Mouse (Mus musculus) heart, embryonic 13.5 days (tissue): ENCODE measurements around the gene Pten. TPM values are rescaled to one million over a fixed set of nuclear protein-coding genes. Genes with fewer than 3 reads are reported as not detected.

Source experiments
- ATAC-seq: fragments of 200-750 bp; cut with Nextera tagmentation; 2 replicates; pipeline ENCODE4 v1.8.0; 2017; ENCODE audit warnings: moderate TSS enrichment; ENCODE audit not compliant: insufficient number of reproducible peaks, low FRiP score, low TSS enrichment; ENCODE audit errors: extremely low read depth
- H3K27ac ChIP-seq: fragments of 300-500 bp; sonication (generic); replicated peaks from 2 replicates; pipeline ENCODE4 v1.5.1; 2015; ENCODE audit warnings: moderate library complexity, mild to moderate bottlenecking, inconsistent platforms
- H3K27me3 ChIP-seq: fragments of 300-500 bp; sonication (generic); replicated peaks from 2 replicates; pipeline ENCODE4 v1.6.1; 2015; ENCODE audit warnings: mild to moderate bottlenecking, inconsistent platforms
- H3K36me3 ChIP-seq: fragments of 300-500 bp; sonication (generic); 2 replicates; pipeline ENCODE4 v1.6.1; 2015; ENCODE audit warnings: mild to moderate bottlenecking, inconsistent platforms
- H3K4me1 ChIP-seq: fragments of 300-500 bp; sonication (generic); 2 replicates; pipeline ENCODE4 v1.6.1; 2015; ENCODE audit warnings: inconsistent platforms
- H3K4me2 ChIP-seq: fragments of 300-500 bp; sonication (generic); 2 replicates; pipeline ENCODE4 v1.6.1; 2015; ENCODE audit warnings: inconsistent platforms, mild to moderate bottlenecking, moderate library complexity
- H3K4me3 ChIP-seq: fragments of 300-500 bp; sonication (generic); 2 replicates; pipeline ENCODE4 v1.5.1; 2015; ENCODE audit warnings: moderate library complexity, mild to moderate bottlenecking, inconsistent platforms
- H3K9ac ChIP-seq: fragments of 300-500 bp; sonication (generic); 2 replicates; pipeline ENCODE4 v1.6.1; 2015; ENCODE audit warnings: inconsistent platforms, mild to moderate bottlenecking, moderate library complexity
- H3K9me3 ChIP-seq: fragments of 300-500 bp; sonication (generic); 2 replicates; pipeline ENCODE4 v1.6.1; 2016; ENCODE audit warnings: inconsistent platforms
- WGBS: fragments of 180-500 bp; shearing (Covaris S2); methylation state at CpG from one replicate; pipeline ENCODE4 v1.1.7; 2015; ENCODE audit warnings: mixed read lengths; 5-methylcytosine and 5-hydroxymethylcytosine counted together
- polyA plus RNA-seq: library from polyadenylated mRNA; unstranded; fragments of >200 nt; fragmentation: Nextera tagmentation; extraction: Ambion mirVana; gene quantifications from 2 replicates; pipeline ENCODE4 v1.2.1, GENCODE M21; 2015

The Pten gene
- polyA plus RNA-seq, 1 experiment from 2014 or later = 3.9 TPM

DNA sequence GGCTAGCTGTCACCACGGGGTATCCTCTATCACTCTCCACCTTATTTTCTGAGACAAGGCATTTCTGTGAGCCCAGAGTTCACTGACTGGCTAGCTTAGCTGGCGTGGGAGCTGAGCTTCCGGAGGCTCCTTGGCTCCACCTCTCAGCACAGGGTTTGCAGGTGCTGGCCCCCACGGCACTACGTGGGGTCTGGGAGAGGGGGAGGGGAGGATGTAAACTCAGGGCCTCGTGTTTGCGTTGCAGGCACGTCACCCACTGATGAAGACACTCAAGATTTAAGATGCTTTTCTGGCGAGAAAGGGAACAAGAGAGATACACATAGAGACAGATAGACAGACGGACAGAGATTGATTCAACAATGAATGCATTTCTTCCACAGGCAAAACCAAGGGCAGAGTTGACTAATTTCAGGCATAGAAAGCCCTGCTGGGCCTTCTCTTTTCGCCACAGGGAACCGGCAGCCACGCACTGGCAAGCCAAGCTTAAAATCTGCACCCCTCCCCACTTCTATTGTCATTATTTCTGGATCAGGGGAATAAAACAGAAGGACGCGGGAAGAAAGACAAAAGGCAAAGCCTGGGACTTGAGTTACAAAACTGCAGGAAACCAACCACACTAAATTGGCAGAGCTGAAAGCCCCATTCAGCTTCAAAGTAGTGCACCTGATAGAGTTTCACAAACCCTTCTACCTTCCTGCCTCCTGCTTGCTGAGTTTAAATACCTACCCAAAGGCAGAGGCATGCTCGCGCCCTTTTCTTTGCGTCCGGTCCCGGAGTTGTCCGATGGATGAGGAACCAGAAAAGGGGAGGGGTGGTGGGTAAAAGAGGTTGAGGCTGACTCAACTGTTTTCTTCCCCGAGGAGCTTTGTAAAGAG lies 30.6 kb upstream of the Pten start:
- Histone ChIP-seq H3K9me3 (no peaks in the 10 kb centered on the region), H3K9ac (peak overlapping the region; percentile 33; the same call in 1 of the 2 replicates), H3K4me2 (peak overlapping the region; percentile 59), H3K36me3 (no peaks in the 10 kb centered on the region), H3K27ac (no peak overlapping the region), H3K4me1 (peaks cover 14% of the 10 kb centered on the region), H3K27me3 (peaks cover 39% of the 10 kb centered on the region), H3K4me3 (peak overlapping the region; percentile 25)
- 4% methylated on average over 22 of the region's 22 CpGs for WGBS
- no peak for ATAC-seq

DNA sequence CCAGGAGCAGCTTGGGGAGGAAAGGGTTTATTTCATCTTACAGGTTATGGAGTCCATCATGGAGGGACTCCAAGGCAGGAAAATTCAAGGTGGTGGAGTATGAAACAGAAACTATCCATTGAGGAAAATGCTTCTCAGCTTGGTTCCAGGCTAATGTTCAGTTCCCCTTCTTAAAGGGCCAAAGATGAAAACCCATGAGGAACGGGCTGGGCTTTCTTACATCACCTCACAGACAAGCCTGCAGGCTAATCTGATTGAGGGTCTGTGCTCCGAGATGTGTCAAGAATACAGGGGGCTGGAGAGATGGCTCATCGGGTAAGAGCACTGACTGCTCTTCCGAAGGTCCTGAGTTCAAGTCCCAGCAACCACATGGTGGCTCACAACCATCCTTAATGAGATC lies 27.5 kb upstream of the Pten start:
- no peak for ATAC-seq
- H3K4me2 ChIP-seq = no peak overlapping the region
- no peak overlapping the region for H3K9ac ChIP-seq
- H3K27ac ChIP-seq = no peak overlapping the region
- H3K36me3 ChIP-seq = no peaks in the 10 kb centered on the region
- H3K9me3 ChIP-seq = no peaks in the 10 kb centered on the region
- H3K27me3 ChIP-seq = peaks cover 39% of the 10 kb centered on the region
- 80% methylated on average over 4 of the region's 4 CpGs for WGBS
- peaks cover 14% of the 10 kb centered on the region for H3K4me1 ChIP-seq
- H3K4me3 ChIP-seq = no peak overlapping the region

GRCm38 (mm10) chr19:32732922-32733321 lies 24.4 kb upstream of the Pten start:
- no peak overlapping the region for H3K4me3 ChIP-seq
- H3K27ac ChIP-seq = no peak overlapping the region
- no peak for ATAC-seq
- H3K4me1 ChIP-seq = no peaks in the 10 kb centered on the region
- no peak overlapping the region for H3K4me2 ChIP-seq
- no peak overlapping the region for H3K9ac ChIP-seq
- peaks cover 18% of the 10 kb centered on the region for H3K27me3 ChIP-seq
- H3K36me3 ChIP-seq = no peaks in the 10 kb centered on the region
- no peaks in the 10 kb centered on the region for H3K9me3 ChIP-seq

DNA sequence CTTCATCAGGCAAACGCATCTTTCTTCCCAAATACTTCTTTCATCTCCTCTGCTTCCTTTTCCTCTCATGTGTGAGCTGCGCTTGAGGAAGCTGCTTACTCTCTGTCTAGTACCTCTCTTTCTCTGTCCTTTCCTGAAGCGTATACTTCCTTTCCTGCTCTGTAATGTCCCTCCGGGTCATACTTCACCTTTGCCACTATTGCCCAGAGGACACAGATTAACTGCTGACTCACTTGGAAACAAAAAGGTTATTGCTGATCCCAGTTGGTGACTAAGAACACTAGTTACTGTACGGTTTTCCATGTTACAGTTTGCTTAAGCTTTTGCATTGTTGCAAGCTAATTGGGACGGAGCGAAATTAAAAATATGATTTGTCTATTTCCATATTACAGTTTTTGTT lies 19.5 kb upstream of the Pten start:
- H3K4me3 ChIP-seq = no peak overlapping the region
- no peak overlapping the region for H3K27ac ChIP-seq
- no peaks in the 10 kb centered on the region for H3K9me3 ChIP-seq
- H3K4me1 ChIP-seq = no peaks in the 10 kb centered on the region
- H3K4me2 ChIP-seq = no peak overlapping the region
- no peak for ATAC-seq
- no peak overlapping the region for H3K9ac ChIP-seq
- no peaks in the 10 kb centered on the region for H3K27me3 ChIP-seq
- H3K36me3 ChIP-seq = no peaks in the 10 kb centered on the region
- WGBS = 76% methylated on average over 7 of the region's 7 CpGs

- H3K27ac ChIP-seq = no peak within 1 kb of the TSS
- no peak within 1 kb of the TSS for H3K4me2 ChIP-seq
- H3K4me1 ChIP-seq = no peaks in the 10 kb centered on the region
- 84% methylated on average over 4 of the region's 4 CpGs for WGBS
- ATAC-seq = no peak
- H3K27me3 ChIP-seq = no peaks in the 10 kb centered on the region
- no peak within 1 kb of the TSS for H3K4me3 ChIP-seq
- no peak within 1 kb of the TSS for H3K9ac ChIP-seq
- no peaks in the 10 kb centered on the region for H3K36me3 ChIP-seq
- no peaks in the 10 kb centered on the region for H3K9me3 ChIP-seq
Observed at GRCm38 (mm10) chr19:32739686-32740085, 17.6 kb upstream of the Pten start, which contains the start of gene Atad1. TSS of gene Atad1 (minus strand) at chr19:32739786.

- Histone ChIP-seq H3K4me1 (no peaks in the 10 kb centered on the region), H3K9me3 (no peaks in the 10 kb centered on the region), H3K4me2 (no peak overlapping the region), H3K27me3 (no peaks in the 10 kb centered on the region), H3K4me3 (no peak overlapping the region), H3K9ac (no peak overlapping the region), H3K27ac (no peak overlapping the region), H3K36me3 (no peaks in the 10 kb centered on the region)
- WGBS = 80% methylated on average over 4 of the region's 4 CpGs
- ATAC-seq = no peak
Observed at GRCm38 (mm10) chr19:32740641-32741345, 16.5 kb upstream of the Pten start.

DNA sequence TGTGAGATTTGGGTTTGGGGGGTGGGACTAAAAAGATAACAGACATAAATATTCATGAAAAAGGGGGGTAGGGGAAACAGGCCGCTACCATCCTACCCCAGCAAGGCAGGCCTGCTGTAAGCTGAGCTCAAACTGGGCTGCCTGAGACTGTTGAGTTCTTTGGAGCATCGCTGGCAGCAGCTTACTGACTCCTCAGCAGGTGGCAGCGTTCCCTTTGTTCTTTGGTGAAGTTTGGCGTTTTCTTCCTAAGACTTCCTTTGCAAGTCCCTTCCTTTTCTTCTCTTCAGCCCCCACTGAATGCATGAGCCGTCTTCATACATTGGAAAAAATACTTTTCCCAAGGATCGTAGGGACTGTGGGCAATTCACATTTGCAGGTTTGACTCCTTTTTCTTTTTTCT lies 7.9 kb upstream of the Pten start:
- no peak for ATAC-seq
- H3K4me3 ChIP-seq = no peak overlapping the region
- WGBS = 25% methylated on average over 6 of the region's 6 CpGs
- no peak overlapping the region for H3K27ac ChIP-seq
- no peak overlapping the region for H3K4me2 ChIP-seq
- no peaks in the 10 kb centered on the region for H3K9me3 ChIP-seq
- H3K9ac ChIP-seq = no peak overlapping the region
- no peaks in the 10 kb centered on the region for H3K36me3 ChIP-seq
- 0 out of 2 replicates have a peak, but pooled peaks cover under 1% of the 10 kb centered on the region for H3K4me1 ChIP-seq
- peaks cover 10% of the 10 kb centered on the region for H3K27me3 ChIP-seq

DNA sequence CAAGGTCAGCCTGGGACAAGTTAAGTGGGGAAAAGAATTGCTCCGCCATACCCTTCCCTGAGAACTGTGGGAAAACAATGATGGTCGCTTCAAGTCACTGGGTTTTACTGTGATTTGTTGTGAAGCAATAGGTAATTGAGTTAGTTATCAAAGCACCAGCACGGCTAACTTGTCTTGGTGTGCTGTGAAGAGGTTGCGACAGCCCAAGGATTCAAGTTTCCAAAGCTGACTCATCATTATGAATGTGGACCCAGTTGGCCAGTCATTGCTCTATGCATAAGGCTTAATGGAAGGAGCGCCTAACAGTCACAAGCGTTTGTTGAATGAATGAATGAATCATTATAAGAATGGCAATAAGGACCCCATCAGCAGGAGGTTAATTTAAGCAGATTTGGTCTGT lies 4.9 kb upstream of the Pten start:
- Histone ChIP-seq H3K9ac (no peak overlapping the region), H3K4me3 (no peak overlapping the region), H3K36me3 (no peaks in the 10 kb centered on the region), H3K27ac (no peak overlapping the region), H3K4me1 (peaks cover 12% of the 10 kb centered on the region; the same call in 1 of the 2 replicates), H3K27me3 (peaks cover 16% of the 10 kb centered on the region), H3K9me3 (no peaks in the 10 kb centered on the region), H3K4me2 (no peak overlapping the region)
- 87% methylated on average over 6 of the region's 6 CpGs for WGBS
- ATAC-seq = no peak

- Histone ChIP-seq H3K27me3 (peaks cover 16% of the 10 kb centered on the region), H3K9me3 (no peaks in the 10 kb centered on the region), H3K4me3 (no peak overlapping the region), H3K36me3 (no peaks in the 10 kb centered on the region), H3K9ac (no peak overlapping the region), H3K27ac (no peak overlapping the region), H3K4me1 (peaks cover 12% of the 10 kb centered on the region; the same call in 1 of the 2 replicates), H3K4me2 (no peak overlapping the region)
- ATAC-seq = no peak
- 79% methylated on average over 3 of the region's 3 CpGs for WGBS
Observed at GRCm38 (mm10) chr19:32753386-32753785, 3.9 kb upstream of the Pten start.

- Histone ChIP-seq H3K36me3 (no peaks in the 10 kb centered on the region), H3K4me3 (0 out of 2 replicates have a peak overlapping the region, but pooled peaks have one; percentile 99), H3K9me3 (no peaks in the 10 kb centered on the region), H3K27ac (no peak overlapping the region), H3K9ac (no peak overlapping the region), H3K27me3 (peaks cover 16% of the 10 kb centered on the region), H3K4me1 (peaks cover 17% of the 10 kb centered on the region), H3K4me2 (peak overlapping the region; percentile 96)
- ATAC-seq = no peak
- 31% methylated on average over 15 of the region's 15 CpGs for WGBS
Observed at GRCm38 (mm10) chr19:32754188-32755000, 2.9 kb upstream of the Pten start.
